Mouse (Mus musculus): ENCODE data around the gene Rab5c. TPM values are rescaled to one million over a fixed set of nuclear protein-coding genes. Genes with fewer than 3 reads are reported as not detected.
A peak's percentile ranks its signal among the peaks of the same experiment; 100 is the strongest.

The Rab5c gene
- polyA plus RNA-seq, 1 experiment from 2014 or later: 24.4 TPM

GRCm38 (mm10) chr11:100735134-100735865 is 2.7 kb downstream of the Rab5c start:
- ATAC-seq (ENCODE audit: borderline replicate concordance, extremely low read depth, low FRiP score, low TSS enrichment): no peak
- peaks cover 20% of the 10 kb centered on the region for H3K4me1 ChIP-seq
- H3K36me3 ChIP-seq: no peaks in the 10 kb centered on the region; the same call in 1 of the 2 replicates
- no peaks in the 10 kb centered on the region for H3K9me3 ChIP-seq
- no peaks in the 10 kb centered on the region for H3K27me3 ChIP-seq
- H3K4me3 ChIP-seq: no peak overlapping the region
- peak overlapping the region; percentile 83 for H3K4me2 ChIP-seq
- H3K27ac ChIP-seq: no peak overlapping the region
- 92% methylated on average over 9 of the region's 9 CpGs for WGBS
- no peak overlapping the region; the same call in 1 of the 2 replicates for H3K9ac ChIP-seq

- Histone ChIP-seq H3K27ac (no peak overlapping the region), H3K4me3 (no peak overlapping the region), H3K9me3 (no peaks in the 10 kb centered on the region), H3K4me2 (no peak overlapping the region), H3K9ac (no peak overlapping the region), H3K27me3 (no peaks in the 10 kb centered on the region), H3K4me1 (peaks cover 6% of the 10 kb centered on the region), H3K36me3 (peaks cover 14% of the 10 kb centered on the region)
- 84% methylated on average over 6 of the region's 6 CpGs for WGBS
- ATAC-seq (ENCODE audit: borderline replicate concordance, extremely low read depth, low FRiP score, low TSS enrichment): no peak
These were observed 7.4 kb downstream of the Rab5c start for GRCm38 (mm10) chr11:100730477-100731205.

- no peak overlapping the region for H3K9ac ChIP-seq
- no peak overlapping the region for H3K4me2 ChIP-seq
- H3K27me3 ChIP-seq: no peaks in the 10 kb centered on the region
- H3K27ac ChIP-seq: no peak overlapping the region
- peaks cover 8% of the 10 kb centered on the region for H3K4me1 ChIP-seq
- ATAC-seq (ENCODE audit: borderline replicate concordance, extremely low read depth, low FRiP score, low TSS enrichment): no peak
- H3K4me3 ChIP-seq: no peak overlapping the region
- H3K9me3 ChIP-seq: no peaks in the 10 kb centered on the region
- 82% methylated on average over 4 of the region's 4 CpGs for WGBS
- H3K36me3 ChIP-seq: peaks cover 14% of the 10 kb centered on the region
These were observed 8.0 kb downstream of the Rab5c start for GRCm38 (mm10) chr11:100729976-100730375.

GRCm38 (mm10) chr11:100728601-100729000 is 9.4 kb downstream of the Rab5c start:
- Histone ChIP-seq H3K9me3 (no peaks in the 10 kb centered on the region), H3K9ac (no peak overlapping the region), H3K27ac (no peak overlapping the region), H3K4me1 (peaks cover 16% of the 10 kb centered on the region), H3K4me3 (no peak overlapping the region), H3K27me3 (no peaks in the 10 kb centered on the region), H3K4me2 (no peak overlapping the region), H3K36me3 (peaks cover 14% of the 10 kb centered on the region)
- WGBS: 77% methylated on average over 6 of the region's 6 CpGs
- no peak for ATAC-seq (ENCODE audit: borderline replicate concordance, extremely low read depth, low FRiP score, low TSS enrichment)

- H3K4me2 ChIP-seq: no peak overlapping the region
- no peak for ATAC-seq (ENCODE audit: borderline replicate concordance, extremely low read depth, low FRiP score, low TSS enrichment)
- H3K27me3 ChIP-seq: no peaks in the 10 kb centered on the region
- peaks cover 14% of the 10 kb centered on the region; the same call in 1 of the 2 replicates for H3K36me3 ChIP-seq
- H3K27ac ChIP-seq: no peak overlapping the region
- H3K4me1 ChIP-seq: peaks cover 21% of the 10 kb centered on the region
- WGBS: 95% methylated on average over 3 of the region's 3 CpGs
- H3K4me3 ChIP-seq: no peak overlapping the region
- H3K9me3 ChIP-seq: no peaks in the 10 kb centered on the region
- no peak overlapping the region for H3K9ac ChIP-seq
These were observed 10.8 kb downstream of the Rab5c start for GRCm38 (mm10) chr11:100727201-100727600.

- no peak overlapping the region for H3K9ac ChIP-seq
- H3K36me3 ChIP-seq: peaks cover 14% of the 10 kb centered on the region; the same call in 1 of the 2 replicates
- ATAC-seq (ENCODE audit: borderline replicate concordance, extremely low read depth, low FRiP score, low TSS enrichment): peak; percentile 63
- peak overlapping the region; percentile 16; the same call in 1 of the 2 replicates for H3K4me2 ChIP-seq
- 22% methylated on average over 5 of the region's 5 CpGs for WGBS
- peaks cover 40% of the 10 kb centered on the region for H3K4me1 ChIP-seq
- no peaks in the 10 kb centered on the region for H3K27me3 ChIP-seq
- no peaks in the 10 kb centered on the region for H3K9me3 ChIP-seq
- no peak overlapping the region for H3K4me3 ChIP-seq
- peak overlapping the region; percentile 59 for H3K27ac ChIP-seq
These were observed 13.0 kb downstream of the Rab5c start for GRCm38 (mm10) chr11:100724919-100725512.

- peak overlapping the region; percentile 75; the same call in 1 of the 2 replicates for H3K27ac ChIP-seq
- no peak for ATAC-seq (ENCODE audit: borderline replicate concordance, extremely low read depth, low FRiP score, low TSS enrichment)
These were observed 15.5 kb downstream of the Rab5c start for GRCm38 (mm10) chr11:100722493-100723028.

GRCm38 (mm10) chr11:100721776-100722492 is 16.1 kb downstream of the Rab5c start:
- no peak overlapping the region for H3K9ac ChIP-seq
- no peak for ATAC-seq (ENCODE audit: borderline replicate concordance, extremely low read depth, low FRiP score, low TSS enrichment)
- no peak overlapping the region for H3K4me2 ChIP-seq
- H3K27ac ChIP-seq: peak overlapping the region; percentile 75
- 50% methylated on average over 8 of the region's 8 CpGs for WGBS
- H3K4me3 ChIP-seq: no peak overlapping the region
- no peaks in the 10 kb centered on the region for H3K9me3 ChIP-seq
- H3K27me3 ChIP-seq: no peaks in the 10 kb centered on the region
- peaks cover 21% of the 10 kb centered on the region for H3K36me3 ChIP-seq
- peaks cover 44% of the 10 kb centered on the region for H3K4me1 ChIP-seq

More at GRCm38 (mm10) chr11:100722493-100723028, 15.5 kb downstream of the Rab5c start:
- H3K4me2 ChIP-seq: no peak overlapping the region
- H3K4me3 ChIP-seq: no peak overlapping the region
- H3K9ac ChIP-seq: no peak overlapping the region
- H3K36me3 ChIP-seq: peaks cover 15% of the 10 kb centered on the region
- H3K27me3 ChIP-seq: no peaks in the 10 kb centered on the region
- peaks cover 47% of the 10 kb centered on the region for H3K4me1 ChIP-seq
- no peaks in the 10 kb centered on the region for H3K9me3 ChIP-seq
- WGBS: 54% methylated on average over 2 of the region's 2 CpGs

GRCm38 (mm10) chr11:100721254-100721653 is 16.8 kb downstream of the Rab5c start:
- 64% methylated on average over 4 of the region's 4 CpGs for WGBS
- Histone ChIP-seq H3K36me3 (peaks cover 27% of the 10 kb centered on the region), H3K9me3 (no peaks in the 10 kb centered on the region), H3K9ac (no peak overlapping the region), H3K4me3 (no peak overlapping the region), H3K4me2 (no peak overlapping the region; the same call in 1 of the 2 replicates), H3K27ac (peak overlapping the region; percentile 75), H3K4me1 (peaks cover 44% of the 10 kb centered on the region), H3K27me3 (no peaks in the 10 kb centered on the region)
- no peak for ATAC-seq (ENCODE audit: borderline replicate concordance, extremely low read depth, low FRiP score, low TSS enrichment)

- Histone ChIP-seq H3K9ac (no peak overlapping the region), H3K4me1 (peaks cover 43% of the 10 kb centered on the region), H3K4me2 (no peak overlapping the region), H3K27me3 (no peaks in the 10 kb centered on the region), H3K27ac (peak overlapping the region; percentile 75), H3K36me3 (peaks cover 34% of the 10 kb centered on the region), H3K9me3 (no peaks in the 10 kb centered on the region), H3K4me3 (no peak overlapping the region)
- ATAC-seq (ENCODE audit: borderline replicate concordance, extremely low read depth, low FRiP score, low TSS enrichment): no peak
- 67% methylated on average over 5 of the region's 5 CpGs for WGBS
These were observed 17.7 kb downstream of the Rab5c start for GRCm38 (mm10) chr11:100720345-100720744.

- no peak for ATAC-seq (ENCODE audit: borderline replicate concordance, extremely low read depth, low FRiP score, low TSS enrichment)
- Histone ChIP-seq H3K4me2 (no peak overlapping the region), H3K9me3 (no peaks in the 10 kb centered on the region), H3K27me3 (no peaks in the 10 kb centered on the region), H3K9ac (no peak overlapping the region), H3K36me3 (peaks cover 37% of the 10 kb centered on the region), H3K4me1 (peaks cover 38% of the 10 kb centered on the region), H3K27ac (no peak overlapping the region), H3K4me3 (no peak overlapping the region)
- 75% methylated on average over 11 of the region's 11 CpGs for WGBS
These were observed 18.1 kb downstream of the Rab5c start for GRCm38 (mm10) chr11:100719893-100720292.
